Mouse (Mus musculus) thymus, postnatal 14 days (tissue): ENCODE results near the gene Cyp39a1.
A peak's percentile ranks its signal among the peaks of the same experiment; 100 is the strongest.

ENCODE experiments used
- DNase-seq: peaks from one replicate; pipeline ENCODE4 v3.0.0; 2021

Gene Cyp39a1

DNA sequence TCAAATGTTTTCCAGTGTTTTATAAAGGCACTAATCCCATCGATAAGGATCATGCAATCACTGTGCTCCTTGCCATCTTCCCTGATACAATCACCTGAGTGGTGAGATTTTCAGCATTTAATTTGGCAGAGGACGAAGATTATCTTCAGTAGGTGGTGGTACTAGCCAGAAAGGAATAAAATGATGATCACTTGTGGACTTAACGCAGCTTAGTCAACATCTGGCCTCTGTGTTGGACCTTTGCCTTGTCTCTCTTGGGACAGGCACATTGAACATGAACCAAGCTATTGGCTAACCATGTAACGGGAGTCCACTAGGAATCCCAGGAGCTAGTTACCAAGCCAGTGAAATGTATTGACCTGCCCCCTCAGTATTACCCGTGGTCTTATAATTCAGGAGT lies 17.4 kb downstream of the Cyp39a1 start:
- DNase-seq, result no peak

DNA sequence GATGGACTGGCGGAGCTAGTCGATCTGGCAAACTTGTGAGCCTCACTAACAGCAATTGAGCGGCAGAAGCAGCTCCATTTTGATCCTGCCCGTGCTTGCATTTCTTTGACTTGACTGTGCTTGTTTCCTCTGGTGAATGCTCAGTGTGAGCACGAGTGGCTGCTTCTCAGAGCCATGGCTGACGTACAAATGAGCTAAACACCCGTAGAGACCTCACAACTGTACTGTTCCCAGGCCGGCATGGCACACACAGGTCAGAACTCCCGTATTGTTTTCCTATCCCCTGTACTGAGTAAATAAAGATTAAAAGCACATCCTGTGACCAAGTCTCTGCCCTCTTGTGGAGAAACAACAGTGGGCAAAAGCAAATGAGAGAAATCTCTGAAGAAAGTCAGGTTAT lies 22.4 kb downstream of the Cyp39a1 start:
- DNase-seq, result no peak

DNA sequence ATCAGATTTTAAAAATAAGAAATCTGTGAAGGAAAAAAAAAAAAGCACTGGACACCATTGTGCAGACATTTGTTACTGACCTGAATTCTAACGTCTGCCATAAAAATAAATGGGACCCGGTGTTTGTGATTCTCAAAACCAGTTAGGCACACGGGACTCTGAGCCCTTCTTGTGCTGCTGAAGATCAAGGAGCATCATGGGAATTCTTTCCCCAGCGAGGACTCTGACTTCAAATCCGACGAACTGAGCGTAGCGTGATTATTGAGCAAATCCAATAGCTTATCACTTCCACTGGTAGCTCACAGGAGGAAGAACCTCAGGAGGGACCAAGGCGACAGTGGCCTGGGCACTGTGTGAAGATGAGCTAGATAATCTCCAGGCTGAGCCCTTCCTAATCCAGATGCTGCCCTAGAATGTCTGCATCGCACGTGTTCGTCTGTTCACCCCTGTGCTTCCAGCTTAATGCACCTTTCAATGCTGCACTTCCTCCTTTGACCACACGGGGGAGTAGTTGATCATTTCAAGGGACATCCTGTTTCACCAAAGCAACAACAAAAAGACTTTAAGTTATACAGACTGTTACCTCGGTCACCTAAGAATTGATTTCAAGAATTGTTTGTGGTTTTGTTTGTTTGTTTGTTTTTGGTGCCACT lies 31.9 kb downstream of the Cyp39a1 start:
- peak; percentile 80 for DNase-seq

DNA sequence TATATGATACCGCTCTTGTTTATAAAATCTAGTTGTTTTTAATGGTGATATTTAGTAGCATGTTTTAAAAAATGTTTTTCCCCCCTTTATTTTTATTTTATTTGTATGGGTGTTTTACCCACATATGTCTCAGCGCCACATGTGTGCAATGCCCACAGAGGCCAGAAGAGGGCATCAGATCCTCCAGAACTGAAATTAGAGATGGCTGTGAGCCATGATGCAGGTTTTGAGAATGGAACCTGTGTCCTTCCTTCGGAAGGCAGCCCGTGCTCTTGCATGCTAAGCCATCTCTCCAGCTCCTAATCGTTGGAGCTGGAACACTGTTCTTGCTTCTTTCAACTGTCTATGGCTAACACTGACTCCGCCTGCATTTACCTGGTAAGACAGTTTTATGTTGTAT lies 33.8 kb downstream of the Cyp39a1 start:
- DNase-seq, result peak; percentile 55

DNA sequence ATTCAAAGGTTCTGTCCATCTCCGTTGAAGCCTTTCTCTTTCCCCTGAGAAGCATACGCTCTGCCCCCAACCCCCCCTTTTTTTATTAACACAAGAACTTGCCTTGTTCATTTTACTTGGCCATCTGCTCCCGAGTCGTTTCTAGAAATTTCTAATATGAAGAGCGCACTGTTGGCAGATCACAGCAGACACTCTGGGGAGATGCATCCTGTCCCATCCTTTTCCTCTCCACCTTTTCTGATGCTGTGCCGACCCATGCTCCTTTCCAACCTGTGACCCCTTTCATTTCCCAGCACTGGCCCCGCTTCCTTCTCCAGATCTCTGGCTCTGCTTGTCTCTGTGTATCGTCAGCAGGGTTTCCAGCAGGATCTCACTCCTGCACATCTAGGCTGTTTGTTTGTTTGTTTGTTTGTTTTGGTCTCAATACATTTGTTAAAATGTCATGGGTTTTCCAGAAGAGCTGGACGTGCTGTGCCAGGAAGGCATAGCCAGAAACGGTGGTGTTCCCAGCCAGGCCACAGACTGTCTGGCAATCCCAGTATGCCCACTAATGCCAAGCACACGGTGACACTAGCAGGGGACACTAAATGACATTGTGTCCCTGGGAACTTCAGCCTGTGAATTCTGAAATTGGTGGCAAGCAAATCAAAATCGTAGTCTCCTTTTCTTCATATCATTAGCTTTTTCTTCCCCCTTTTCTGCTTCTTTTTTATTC lies 37.1 kb downstream of the Cyp39a1 start:
- DNase-seq, result no peak

DNA sequence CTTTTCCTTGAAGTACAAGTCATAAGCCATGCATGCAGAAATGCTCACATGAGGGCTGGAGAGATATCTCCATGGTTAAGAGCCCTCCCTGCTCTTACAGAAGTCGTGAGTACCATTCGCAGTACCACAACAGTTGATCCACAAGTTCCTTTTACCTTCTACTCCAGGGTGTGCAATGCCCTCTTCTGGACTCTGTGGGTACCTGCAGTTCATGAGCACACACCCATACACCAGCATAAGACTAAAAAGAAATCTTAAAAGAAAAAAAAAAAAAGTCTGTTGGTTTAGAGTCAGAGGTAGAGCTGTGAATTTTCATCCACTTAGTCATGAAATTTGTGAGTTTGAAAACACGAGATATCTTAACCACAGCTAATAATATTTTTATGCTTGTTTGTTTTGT lies 39.5 kb downstream of the Cyp39a1 start:
- no peak for DNase-seq

DNA sequence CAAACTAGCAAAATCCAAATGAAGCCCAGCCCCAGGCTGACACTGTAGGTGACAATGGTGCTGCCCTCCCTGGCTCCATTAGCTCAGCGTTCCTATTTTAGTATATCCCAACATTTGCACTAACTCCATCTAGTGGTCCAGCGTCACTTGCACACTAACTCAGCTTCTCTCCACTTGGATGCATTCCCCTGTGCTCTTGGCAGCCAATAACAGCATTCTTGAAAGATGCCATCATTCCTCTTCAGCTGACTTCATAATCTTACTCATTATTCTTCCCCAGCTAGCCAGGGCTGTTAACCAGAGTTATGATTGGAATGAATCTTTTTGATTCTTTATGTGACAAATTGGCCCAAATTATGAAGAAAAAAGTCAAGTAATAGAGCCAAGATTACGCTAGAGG lies 40.0 kb downstream of the Cyp39a1 start:
- no peak for DNase-seq

DNA sequence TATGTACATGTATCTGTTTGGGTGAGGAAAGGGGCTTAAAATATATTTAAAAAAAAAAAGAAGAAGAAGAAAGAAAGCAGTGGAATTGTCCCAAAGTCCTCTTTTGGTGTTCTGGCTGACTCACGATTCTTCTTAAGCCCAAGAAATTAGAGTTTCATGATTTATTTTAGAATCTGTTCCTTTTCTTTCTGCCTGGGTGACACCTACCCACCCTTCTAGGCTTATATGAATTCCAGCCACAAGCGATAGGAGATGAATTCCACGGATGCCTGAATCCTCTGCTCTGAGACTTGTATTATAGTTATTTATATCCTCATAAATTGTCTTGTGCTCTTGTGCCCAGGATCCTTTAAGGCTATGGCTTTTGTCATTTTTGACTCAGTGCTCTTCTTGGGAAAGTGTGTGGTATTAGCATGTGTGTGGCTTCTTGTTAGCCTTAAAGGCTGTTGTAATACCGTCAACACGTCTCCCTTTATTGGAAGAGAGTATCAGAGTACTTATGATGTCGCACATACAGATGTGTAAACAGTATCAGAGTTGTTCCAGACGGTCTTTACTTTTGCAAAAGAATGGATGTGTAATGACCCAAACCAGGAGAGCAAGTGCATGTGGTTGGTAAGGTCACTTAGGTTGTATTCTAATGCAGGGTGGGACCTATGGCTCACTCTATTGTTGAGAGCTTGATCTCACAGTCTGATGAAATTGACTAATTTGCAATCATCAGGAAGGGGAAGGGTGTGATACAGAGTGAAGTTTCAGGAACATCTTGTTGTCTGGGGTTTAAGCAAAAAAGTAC lies 44.5 kb downstream of the Cyp39a1 start:
- DNase-seq, result no peak

DNA sequence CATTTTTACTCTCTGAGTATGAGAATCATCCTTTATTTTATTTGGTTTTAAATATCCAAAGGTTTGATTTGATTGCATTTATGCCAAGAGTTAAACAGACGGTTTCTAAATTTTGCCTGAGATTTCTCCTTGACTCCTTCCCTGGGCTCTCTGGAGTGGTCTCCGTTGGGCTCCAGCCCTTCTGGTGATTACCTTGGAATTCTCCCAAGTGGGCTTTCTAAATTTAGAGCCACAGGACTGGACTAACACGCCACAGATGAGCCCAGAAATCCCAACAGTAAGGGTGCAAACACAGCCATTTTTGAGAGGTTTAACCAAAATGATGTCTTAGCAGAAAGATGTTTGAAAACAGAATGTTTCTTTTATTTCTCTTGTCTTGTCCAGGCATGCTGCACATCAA lies 47.0 kb downstream of the Cyp39a1 start:
- no peak for DNase-seq

DNA sequence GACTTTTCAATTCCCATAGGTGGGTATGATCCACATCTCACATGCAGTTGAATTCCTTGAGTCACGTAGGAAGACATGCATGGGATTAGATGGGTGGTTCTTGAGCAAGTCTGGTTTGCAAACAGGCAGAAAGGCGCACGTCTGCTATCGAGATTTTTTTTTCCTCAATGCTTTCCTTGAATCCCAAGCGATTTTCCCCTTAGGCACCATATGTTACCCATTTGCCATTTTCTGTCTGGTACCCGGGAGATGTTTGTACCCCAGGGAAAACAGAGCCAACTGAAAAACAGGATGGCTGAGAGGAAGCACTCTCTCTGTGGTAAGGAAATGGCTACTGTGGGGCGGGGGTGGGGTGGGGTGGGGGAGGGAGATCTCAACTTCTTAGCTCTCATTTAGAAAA lies 49.4 kb downstream of the Cyp39a1 start:
- no peak for DNase-seq

DNA sequence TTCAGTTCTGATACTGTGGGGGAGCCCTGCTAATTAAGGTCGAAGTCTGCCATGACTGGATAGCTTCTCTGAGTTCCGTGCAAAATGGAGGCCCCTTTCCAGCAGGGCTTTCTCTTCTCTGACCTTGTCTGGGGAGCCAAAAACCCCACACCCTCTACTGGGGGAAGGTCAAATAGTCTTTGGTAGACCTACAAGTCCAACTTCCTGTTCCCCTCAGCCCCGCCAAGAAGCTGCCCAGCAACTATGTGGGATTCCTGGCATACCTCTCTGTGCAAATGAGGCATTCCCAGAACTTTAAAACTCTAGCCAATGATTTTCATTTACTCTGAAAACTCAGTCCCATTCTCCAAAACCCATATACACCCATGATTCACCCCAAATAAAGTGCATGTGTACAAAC lies 52.2 kb downstream of the Cyp39a1 start:
- DNase-seq, result no peak

DNA sequence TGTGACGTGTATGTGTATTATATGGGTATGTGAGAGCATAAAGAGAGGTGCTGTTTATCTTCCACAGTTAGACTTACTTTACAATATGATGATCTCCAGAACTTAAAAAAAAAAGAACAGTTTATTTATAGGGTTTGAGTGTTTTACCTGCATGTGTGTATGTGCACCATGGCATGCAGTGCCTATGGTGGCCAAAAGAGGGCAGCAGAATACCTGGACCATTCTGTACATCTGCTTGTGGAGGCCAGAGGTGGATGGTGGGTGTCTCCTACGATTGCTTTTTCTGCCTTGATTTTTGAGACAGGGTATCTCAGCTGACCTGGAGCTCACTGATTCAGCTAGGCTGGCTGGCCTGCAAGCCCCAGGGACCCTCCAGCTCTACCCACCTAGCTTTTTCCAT lies 57.3 kb downstream of the Cyp39a1 start:
- DNase-seq, result no peak

DNA sequence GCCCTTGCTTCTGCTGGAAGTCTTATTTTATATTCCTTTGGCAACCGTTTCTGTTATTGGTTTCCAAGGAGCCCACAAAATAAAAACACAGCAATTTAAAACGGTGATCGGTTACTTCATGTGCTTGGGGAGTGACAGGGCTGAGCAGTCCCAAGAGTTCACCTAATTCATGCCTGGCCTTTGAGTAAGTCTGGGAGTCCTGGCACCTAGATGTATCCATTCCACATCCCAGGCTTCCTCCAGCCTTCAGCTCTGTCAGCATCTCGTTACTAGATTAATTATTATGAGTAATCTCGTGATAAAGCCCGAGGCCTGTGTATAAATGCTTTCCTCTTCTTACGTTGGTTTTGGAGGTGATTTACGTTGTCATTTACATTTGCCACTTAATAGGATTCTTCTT lies 64.1 kb downstream of the Cyp39a1 start:
- DNase-seq, result no peak

DNA sequence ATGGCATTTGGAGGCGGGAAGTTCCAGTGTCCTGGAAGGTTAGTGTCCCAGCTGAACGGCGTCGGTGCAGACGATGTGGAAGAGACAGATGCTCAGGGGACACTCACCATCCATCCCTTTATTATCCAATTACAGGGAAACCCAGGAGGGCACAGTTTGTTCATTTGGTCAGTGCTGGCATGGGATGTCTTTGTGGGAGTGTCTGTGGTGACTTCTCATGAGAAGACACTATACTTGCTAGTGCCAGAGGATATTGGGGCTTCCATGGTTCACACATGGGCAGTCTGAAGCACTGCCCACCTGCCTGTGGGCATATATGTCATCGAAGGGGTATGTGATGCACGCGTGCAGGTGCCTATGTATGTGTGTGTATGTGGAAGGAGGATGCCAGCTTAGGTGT lies 64.8 kb downstream of the Cyp39a1 start:
- DNase-seq, result no peak

DNA sequence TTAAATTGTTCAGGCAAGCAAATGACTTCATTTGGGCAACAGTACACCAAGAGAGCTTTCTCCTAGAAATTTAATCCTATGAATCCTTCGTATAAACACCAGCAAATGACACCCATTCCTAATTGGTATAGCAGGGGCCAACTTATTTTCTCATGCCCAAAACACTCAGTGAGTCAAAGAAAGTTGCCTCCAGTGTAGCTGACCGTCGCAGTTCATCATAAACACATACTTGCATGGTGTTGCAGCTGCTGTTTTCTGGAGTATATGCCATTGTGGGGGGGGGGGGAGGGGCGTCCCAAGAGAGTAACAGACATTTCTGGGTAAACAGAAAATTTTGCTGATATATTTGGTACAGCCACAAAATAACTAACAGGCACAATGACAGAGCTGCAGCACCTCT lies 67.0 kb downstream of the Cyp39a1 start:
- DNase-seq, result no peak

DNA sequence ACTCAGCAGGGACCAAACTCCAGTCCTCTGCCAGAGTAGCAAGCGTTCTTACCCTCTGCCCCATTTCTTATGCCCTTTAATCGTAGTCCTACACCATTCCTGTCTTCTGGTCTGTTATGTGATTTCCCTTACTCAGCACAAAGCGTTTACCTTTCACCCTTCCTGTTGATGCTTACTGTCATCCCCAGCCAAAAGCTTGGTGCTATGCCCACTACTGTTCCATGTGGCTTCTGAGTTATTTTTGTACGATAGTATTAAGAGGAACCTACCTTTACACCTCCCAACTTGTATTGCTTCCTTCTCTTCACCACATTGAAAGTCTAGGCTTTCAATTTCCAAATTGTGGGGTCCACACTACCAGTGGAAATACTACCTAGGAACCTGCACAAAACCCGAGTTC lies 76.7 kb downstream of the Cyp39a1 start:
- DNase-seq, result no peak

DNA sequence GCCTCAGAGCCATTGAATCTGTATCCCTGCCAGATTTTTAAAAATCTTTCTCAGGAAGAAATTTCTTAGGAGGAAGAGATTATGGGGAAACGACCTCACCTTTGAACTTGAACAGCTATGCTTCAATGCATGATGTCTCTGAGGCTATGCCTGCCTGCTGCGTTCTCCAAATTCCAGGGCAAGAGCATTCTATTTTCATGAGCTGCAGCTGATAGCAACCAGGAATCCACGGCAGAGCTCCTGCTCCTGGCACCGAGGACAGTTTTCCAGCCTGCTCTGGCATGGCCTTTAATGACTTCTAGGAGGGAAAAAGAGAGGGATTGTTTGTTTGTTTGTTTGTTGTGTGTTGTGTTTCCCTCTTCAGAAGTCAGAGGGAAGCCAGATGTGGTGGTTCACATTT lies 77.2 kb downstream of the Cyp39a1 start:
- DNase-seq, result no peak

DNA sequence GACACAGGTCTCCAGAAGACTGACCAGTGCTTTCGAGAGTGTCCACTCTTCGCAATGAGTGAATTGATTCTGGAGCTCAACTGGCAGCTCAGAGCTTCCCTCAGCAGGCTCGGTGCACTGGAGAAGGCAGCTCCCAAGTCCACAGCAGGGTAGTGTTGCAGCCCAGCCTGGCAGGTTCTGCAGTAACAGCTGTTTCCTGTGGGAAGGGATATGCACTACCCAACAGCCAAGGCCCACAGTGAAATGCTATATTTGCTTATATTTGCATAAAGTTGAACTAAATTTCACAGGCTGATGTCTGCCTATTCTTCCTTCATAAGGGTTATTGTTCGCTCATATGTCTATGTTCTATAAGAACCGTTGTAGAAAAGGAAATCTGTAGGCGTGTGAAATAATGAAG lies 83.9 kb downstream of the Cyp39a1 start:
- no peak for DNase-seq

DNA sequence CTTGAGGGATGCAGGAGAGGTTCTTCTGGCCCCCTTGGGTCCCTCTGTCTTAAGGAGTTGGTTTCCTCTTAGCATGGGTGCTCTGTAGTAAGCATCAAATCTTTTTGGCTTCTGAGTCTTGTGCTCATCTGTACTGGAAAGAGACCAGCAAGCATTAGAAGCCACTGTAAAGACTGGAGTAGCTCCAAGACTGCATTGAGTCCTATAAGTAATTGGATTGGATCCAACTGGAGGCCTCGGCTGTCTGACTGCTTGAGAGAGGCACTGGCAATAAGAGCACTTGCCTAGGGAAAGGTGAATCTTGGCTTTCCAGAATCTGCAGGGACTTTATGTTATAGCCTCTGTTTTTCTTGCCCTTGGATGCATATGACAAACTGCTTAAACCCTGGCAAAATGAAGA lies 85.6 kb downstream of the Cyp39a1 start:
- no peak for DNase-seq

DNA sequence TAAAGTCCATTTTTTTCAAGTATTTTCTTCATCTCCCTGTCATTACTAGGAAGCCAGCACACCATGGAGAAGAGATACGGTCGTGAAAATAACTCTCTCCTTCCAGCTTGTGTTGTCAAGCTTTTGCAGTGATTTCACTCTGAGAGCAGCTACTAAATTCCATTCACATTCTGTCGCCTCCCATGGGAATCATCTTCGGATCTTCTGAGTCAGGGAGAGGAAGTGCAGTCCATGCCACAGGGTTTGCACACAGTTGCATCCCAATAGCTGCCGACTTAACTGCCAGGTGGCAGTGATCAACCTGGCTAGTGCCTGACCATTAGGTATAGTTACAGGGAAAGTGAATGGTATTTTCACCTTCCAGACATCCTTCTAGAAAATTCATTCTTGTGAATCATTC lies 87.5 kb downstream of the Cyp39a1 start:
- no peak for DNase-seq

DNA sequence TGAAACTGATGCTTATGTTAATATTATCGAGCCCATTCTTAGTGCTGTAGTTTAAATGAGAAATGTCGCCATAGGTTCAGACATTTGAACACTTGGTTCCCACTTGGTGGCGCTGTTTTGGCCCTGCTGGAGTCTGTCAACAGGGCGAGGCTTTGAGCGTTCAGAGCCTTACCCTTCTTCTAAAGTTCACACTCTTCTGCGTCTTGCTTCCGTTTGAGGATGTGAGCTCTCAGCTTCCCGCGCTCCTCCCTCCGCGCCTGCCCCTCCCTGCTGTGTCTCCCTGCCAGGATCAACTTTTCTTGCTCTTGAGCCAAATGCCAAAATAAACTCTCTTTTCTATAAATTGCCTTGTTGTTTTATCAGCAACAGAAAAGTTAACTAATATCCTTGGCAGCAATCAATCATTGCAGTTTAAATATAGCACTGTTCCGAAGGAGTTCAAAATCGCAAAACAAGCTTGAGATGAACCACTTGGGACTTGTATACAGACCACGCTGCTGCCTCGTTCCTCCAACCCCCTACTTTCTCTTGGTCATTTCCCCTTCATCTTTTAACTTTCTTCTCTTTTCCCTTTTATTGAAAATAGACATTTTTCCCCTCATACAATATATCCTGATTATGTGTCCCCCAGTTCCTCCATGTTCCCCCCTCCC lies 91.5 kb downstream of the Cyp39a1 start:
- no peak for DNase-seq

DNA sequence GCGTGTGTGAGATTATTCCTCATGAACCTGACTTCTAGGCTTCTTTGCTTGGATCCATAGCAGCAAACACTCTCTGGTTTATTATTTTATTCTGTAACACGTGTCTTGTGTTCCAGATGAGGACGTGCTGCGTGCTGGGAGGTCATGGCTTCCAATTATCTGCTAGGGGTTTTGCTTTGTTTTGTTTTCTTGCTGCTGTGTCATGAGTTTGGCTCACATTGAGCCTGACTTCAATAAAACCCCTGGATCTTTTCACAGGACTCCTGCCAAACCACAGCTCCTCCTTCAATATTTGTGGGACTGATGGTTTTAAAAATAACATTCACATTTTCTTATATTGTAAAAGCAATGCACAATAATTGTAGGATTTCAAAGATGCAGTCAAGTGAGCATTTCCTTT lies 117.3 kb downstream of the Cyp39a1 start:
- no peak for DNase-seq

DNA sequence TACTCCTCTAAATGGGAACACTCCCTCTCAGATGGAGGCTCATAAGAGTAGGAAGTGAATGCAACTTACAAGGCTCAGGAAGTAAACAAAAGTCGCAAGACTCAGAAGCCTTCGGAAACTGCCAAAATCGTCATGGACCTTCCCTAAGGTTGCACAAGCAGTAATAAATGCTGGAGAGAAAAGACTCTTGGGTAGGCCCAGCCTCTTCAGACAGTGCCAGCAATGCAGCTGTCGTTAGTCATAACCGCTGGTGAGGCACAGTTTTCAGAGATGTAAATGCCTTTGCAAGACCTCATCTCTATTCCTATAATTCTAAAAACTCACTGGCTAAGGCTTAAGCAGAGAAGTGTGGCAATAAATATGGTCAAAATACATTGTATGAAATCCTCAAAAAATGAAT lies 121.0 kb downstream of the Cyp39a1 start:
- DNase-seq, result no peak

DNA sequence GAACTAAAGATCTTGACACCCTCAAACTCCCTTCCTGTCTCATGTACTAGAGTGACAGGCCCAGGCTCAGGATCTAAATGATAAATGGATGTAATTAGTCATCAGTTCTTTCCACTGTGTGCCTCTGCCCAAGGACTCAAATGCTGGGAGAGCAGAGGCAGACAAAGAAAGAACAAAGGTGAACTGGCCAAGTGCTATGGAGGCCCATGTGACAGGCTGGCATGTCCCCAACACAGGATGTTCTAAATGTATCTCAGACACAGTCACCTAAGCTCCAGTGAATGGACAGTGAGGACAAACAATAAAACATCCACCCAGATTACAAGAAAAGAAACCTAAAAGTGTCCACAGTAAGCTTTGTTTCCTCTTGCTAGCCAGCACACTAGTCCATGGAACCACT lies 122.2 kb downstream of the Cyp39a1 start:
- DNase-seq, result no peak
